In the genomic region with DNA sequence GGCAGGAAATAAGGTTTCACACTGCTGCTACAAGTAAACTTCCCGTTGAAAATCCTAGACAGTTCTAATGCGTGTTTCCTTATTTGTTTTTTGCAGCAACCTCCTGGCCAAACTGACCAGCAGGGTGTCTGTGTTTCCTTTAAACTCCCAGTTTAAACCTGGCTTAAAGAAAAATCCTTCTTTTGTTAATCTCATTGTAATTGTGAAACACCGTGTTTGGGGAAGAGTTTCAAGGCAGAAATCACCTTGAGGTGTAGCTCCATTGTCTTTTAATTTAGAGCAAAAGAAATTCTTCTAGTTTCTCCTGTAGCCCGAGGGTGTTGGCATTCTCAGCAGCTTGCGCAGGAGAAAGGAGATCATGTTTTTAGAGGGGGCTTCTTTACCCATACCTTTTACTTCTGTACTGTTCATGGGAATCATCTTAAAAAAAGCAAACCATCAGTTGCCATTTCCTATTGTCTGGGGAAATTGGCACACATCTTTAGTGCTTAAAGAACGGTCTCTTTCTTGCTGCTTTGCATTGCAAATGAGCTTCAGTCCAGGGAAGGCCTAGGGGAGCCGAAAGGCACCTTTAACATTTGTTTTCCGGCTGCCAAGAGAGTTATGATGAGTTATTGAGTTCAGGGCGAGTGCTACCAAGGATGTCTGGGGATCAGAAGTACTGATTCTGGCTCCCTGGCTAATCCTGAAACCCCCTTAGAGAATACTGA, we compare ENCODE assay signal across 19 mouse cellular contexts.
DNase-seq lines count a peak whose midpoint lies in the region; ATAC-seq lines count a peak whose summit lies in the region.
"Had no signal": no experiment of that assay in that cellular context is flagged by ENCODE, and none has a peak within 500 bp of the region (broad histone marks: within the 10 kb centered on the region; RNA-seq: fewer than 3 reads in every experiment).

No protein-coding gene starts in this region.

- no peak overlapping the region; the same call in 1 of the 2 replicates for H3K27ac ChIP-seq in forebrain, embryonic 12.5 days
- no peak overlapping the region for H3K27ac ChIP-seq in forebrain, embryonic 11.5 days (ENCODE audit: low read depth, low read length)
- no peak overlapping the region for H3K27ac ChIP-seq in neural tube, embryonic 12.5 days
- 0 out of 2 replicates have a peak overlapping the region, but pooled peaks have one; percentile 9 for H3K27ac ChIP-seq in forebrain, embryonic 14.5 days (ENCODE audit: low read depth, low read length)
- H3K27ac ChIP-seq: embryonic facial prominence, embryonic 13.5 days; heart, embryonic 15.5 days had no signal

- no peak overlapping the region for H3K4me3 ChIP-seq in forebrain, embryonic 12.5 days (replicated peaks)
- H3K4me3 ChIP-seq in forebrain, embryonic 11.5 days (ENCODE audit: low read depth, low read length) = no peak overlapping the region
- no peak overlapping the region for H3K4me3 ChIP-seq in neural tube, embryonic 12.5 days
- H3K4me3 ChIP-seq in forebrain, embryonic 14.5 days (ENCODE audit: low read depth, low read length) = no peak overlapping the region
- H3K4me3 ChIP-seq: embryonic facial prominence, embryonic 13.5 days; heart, embryonic 15.5 days had no signal

- 6% methylated on average over 9 of the region's 9 CpGs for WGBS in forebrain, embryonic 12.5 days
- WGBS in forebrain, embryonic 11.5 days = 7% methylated on average over 9 of the region's 9 CpGs
- WGBS in neural tube, embryonic 12.5 days = 23% methylated on average over 9 of the region's 9 CpGs
- 4% methylated on average over 9 of the region's 9 CpGs for WGBS in forebrain, embryonic 14.5 days

- H3K4me1 ChIP-seq in forebrain, embryonic 12.5 days = peaks cover 19% of the 10 kb centered on the region
- H3K4me1 ChIP-seq in forebrain, embryonic 11.5 days (replicated peaks; ENCODE audit: control insufficient read depth, insufficient read depth, low read length) = peaks cover 7% of the 10 kb centered on the region
- peaks cover 15% of the 10 kb centered on the region for H3K4me1 ChIP-seq in neural tube, embryonic 12.5 days
- peaks cover 21% of the 10 kb centered on the region for H3K4me1 ChIP-seq in forebrain, embryonic 14.5 days (ENCODE audit: control insufficient read depth, insufficient read depth, low read length)
- H3K4me1 ChIP-seq: heart, embryonic 15.5 days had no signal

- peak overlapping the region; percentile 24 for H3K4me2 ChIP-seq in forebrain, embryonic 12.5 days
- no peak overlapping the region; the same call in 1 of the 2 replicates for H3K4me2 ChIP-seq in forebrain, embryonic 11.5 days (ENCODE audit: low read depth, low read length, severe bottlenecking)
- H3K4me2 ChIP-seq in neural tube, embryonic 12.5 days (replicated peaks) = 0 out of 2 replicates have a peak overlapping the region, but pooled peaks have one; percentile 14
- peak overlapping the region; percentile 22; the same call in 1 of the 2 replicates for H3K4me2 ChIP-seq in forebrain, embryonic 14.5 days (ENCODE audit: low read length)
- H3K4me2 ChIP-seq: embryonic facial prominence, embryonic 13.5 days; heart, embryonic 15.5 days had no signal

- no peak overlapping the region for H3K9ac ChIP-seq in forebrain, embryonic 12.5 days
- no peak overlapping the region for H3K9ac ChIP-seq in forebrain, embryonic 11.5 days (ENCODE audit: low read length)
- no peak overlapping the region for H3K9ac ChIP-seq in neural tube, embryonic 12.5 days
- H3K9ac ChIP-seq in forebrain, embryonic 14.5 days (ENCODE audit: low read length) = no peak overlapping the region
- H3K9ac ChIP-seq: embryonic facial prominence, embryonic 13.5 days; heart, embryonic 15.5 days had no signal

- DNase-seq in forebrain, embryonic 11.5 days (ENCODE audit: low spot score) = no peak
- DNase-seq in neural tube, embryonic 10.5 days (ENCODE audit: extremely low spot score, low spot score) = no peak
- DNase-seq in forebrain, embryonic 14.5 days (ENCODE audit: low spot score) = peak; percentile 52
- DNase-seq in embryo, embryonic 10.5 days (ENCODE audit: low spot score) = no peak
- no peak for DNase-seq in liver
- DNase-seq in urinary bladder, adult 2 months (ENCODE audit: low spot score) = no peak
- DNase-seq: adrenal gland, adult 8-10 months; cerebellum, adult 9-10 months; gastrocnemius, postnatal 36 days; heart, postnatal 4 days; kidney, postnatal 36 days; thymus, adult 18-20 months had no signal

- H3K27me3 ChIP-seq in forebrain, embryonic 12.5 days = no peaks in the 10 kb centered on the region
- no peaks in the 10 kb centered on the region for H3K27me3 ChIP-seq in forebrain, embryonic 11.5 days (ENCODE audit: control insufficient read depth, insufficient read depth, low read length)
- H3K27me3 ChIP-seq in neural tube, embryonic 12.5 days (replicated peaks) = no peaks in the 10 kb centered on the region
- H3K27me3 ChIP-seq in forebrain, embryonic 14.5 days (replicated peaks; ENCODE audit: control insufficient read depth, insufficient read depth, low read length) = no peaks in the 10 kb centered on the region
- H3K27me3 ChIP-seq: embryonic facial prominence, embryonic 13.5 days; heart, embryonic 15.5 days had no signal

- no peak for ATAC-seq in forebrain, embryonic 12.5 days (ENCODE audit: low FRiP score)
- ATAC-seq in forebrain, embryonic 11.5 days (replicated peaks; ENCODE audit: low FRiP score) = no peak
- ATAC-seq in neural tube, embryonic 12.5 days (ENCODE audit: low FRiP score, low read depth) = no peak
- ATAC-seq in forebrain, embryonic 14.5 days = peak; percentile 34; the same call in 1 of the 2 replicates
- ATAC-seq: CD4-positive, CD25-positive, alpha-beta regulatory T cell, adult 4 months; lung, postnatal 0 days; midbrain, embryonic 16.5 days had no signal

- no peaks in the 10 kb centered on the region for H3K9me3 ChIP-seq in forebrain, embryonic 12.5 days
- no peaks in the 10 kb centered on the region for H3K9me3 ChIP-seq in forebrain, embryonic 11.5 days (ENCODE audit: control insufficient read depth, low read length)
- H3K9me3 ChIP-seq in neural tube, embryonic 12.5 days = no peaks in the 10 kb centered on the region; the same call in 1 of the 2 replicates
- 0 out of 2 replicates have a peak, but pooled peaks cover 2% of the 10 kb centered on the region for H3K9me3 ChIP-seq in forebrain, embryonic 14.5 days (replicated peaks; ENCODE audit: control insufficient read depth, low read length)
- H3K9me3 ChIP-seq: embryonic facial prominence, embryonic 13.5 days; heart, embryonic 15.5 days had no signal

- no peaks in the 10 kb centered on the region for H3K36me3 ChIP-seq in forebrain, embryonic 12.5 days (replicated peaks)
- no peaks in the 10 kb centered on the region for H3K36me3 ChIP-seq in forebrain, embryonic 11.5 days (ENCODE audit: control insufficient read depth, insufficient read depth, low read length)
- no peaks in the 10 kb centered on the region for H3K36me3 ChIP-seq in neural tube, embryonic 12.5 days
- H3K36me3 ChIP-seq in forebrain, embryonic 14.5 days (ENCODE audit: control insufficient read depth, insufficient read depth, low read length) = no peaks in the 10 kb centered on the region
- H3K36me3 ChIP-seq: embryonic facial prominence, embryonic 13.5 days; heart, embryonic 15.5 days had no signal
